Mouse (Mus musculus) embryonic fibroblast, embryonic 13.5 days (primary cell): ENCODE data around the gene Rapgef4.

Experiments
- CTCF ChIP-seq: IDR thresholded peaks from 2 replicates; pipeline ENCODE4 v1.5.1; 2011; ENCODE audit warnings: mild to moderate bottlenecking, control low read depth, low read length, moderate library complexity, borderline replicate concordance; ENCODE audit not compliant: insufficient read depth
- POLR2A ChIP-seq: IDR thresholded peaks from 2 replicates; pipeline ENCODE4 v1.6.1; 2011; ENCODE audit warnings: low read depth, mild to moderate bottlenecking, control low read depth, low read length, moderate library complexity

DNA sequence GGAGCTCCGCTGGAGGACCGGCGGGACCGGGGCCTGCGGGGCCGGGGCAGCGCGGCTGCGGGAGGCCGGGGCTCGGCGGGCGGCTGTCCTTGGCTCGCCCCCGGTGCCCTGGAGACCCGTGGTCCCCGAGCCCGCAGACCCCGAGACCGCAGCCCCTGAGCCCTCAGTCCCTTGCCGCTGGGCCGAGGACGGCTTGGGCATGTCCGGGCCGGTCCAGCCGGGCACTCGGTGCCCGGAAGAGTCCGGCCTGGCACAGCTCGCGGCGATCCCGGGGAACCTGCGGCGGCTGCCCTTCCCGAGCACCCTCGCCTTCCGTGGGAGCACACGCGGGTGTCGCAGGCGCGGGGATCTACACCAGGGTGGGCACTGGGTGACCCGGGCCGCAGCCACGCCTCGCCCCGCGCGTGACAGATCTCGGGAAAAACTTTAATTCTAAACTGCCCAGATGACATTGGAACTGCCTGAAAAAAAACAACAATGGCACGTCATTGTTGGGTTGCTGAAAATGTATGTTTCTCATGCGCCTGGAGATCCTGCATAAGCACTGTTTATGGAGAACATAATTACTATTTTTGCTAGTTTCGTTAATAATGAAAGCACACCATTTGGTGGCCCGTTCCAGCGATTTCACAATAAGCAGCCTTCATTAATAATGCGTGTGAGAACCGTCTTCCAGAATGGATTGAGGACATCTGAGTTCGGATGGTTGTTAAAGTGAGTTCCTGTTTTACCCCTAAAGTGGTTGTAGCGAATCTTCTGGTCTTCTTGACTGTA, 305.0 kb downstream of the Rapgef4 start:
- no peak; the same call in 1 of the 2 replicates for TF ChIP-seq POLR2A
- no peak for TF ChIP-seq CTCF
